Mouse (Mus musculus) erythroblast, embryonic 14.5 days (primary cell): ENCODE data around the gene Ston1.

Experiments
- GATA1 ChIP-seq: IDR thresholded peaks from 2 replicates; pipeline ENCODE4 v1.6.1; 2012; ENCODE audit warnings: low read length, inconsistent platforms, mixed read lengths
- TAL1 ChIP-seq: IDR thresholded peaks from 3 replicates; pipeline ENCODE4 v1.6.1; 2012; ENCODE audit warnings: low read length, inconsistent platforms, mixed read lengths

DNA sequence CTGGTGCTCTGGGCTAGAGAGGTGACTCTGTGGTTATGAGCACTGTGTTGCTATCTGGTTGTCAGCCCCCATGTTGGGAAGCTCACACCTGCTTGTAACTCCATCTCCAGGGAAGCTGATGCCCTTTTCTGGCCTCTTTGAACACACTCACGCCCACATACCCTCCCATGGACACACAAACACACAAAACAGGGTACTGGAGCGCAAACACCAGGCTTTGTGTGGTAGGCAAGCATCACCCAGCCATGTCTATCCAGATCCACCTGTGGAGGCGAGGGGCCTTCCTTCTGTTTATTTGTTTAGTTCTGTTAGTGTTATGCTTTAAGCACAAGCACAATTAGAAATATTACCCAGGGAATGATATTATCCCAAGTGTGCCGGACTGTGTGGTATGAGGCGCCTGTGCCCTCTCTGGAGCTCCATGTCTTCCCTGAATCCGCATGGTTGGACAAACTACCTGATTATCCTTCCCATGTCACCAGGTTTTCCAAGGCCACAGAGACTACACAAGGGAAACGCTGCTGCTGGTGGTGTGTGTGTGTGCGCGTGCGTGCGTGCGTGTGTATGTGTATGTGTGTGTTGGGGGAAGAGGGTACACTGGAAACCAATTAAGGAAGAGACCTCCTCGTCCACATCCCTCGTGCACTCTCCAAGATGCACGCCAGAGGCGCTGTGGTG lies 801 bp upstream of the Ston1 start:
- TF ChIP-seq GATA1, result no peak
- TF ChIP-seq TAL1, result no peak
